Mouse (Mus musculus) layer of hippocampus, postnatal 10 days (tissue): ENCODE data around the gene Ten1. TPM values are rescaled to one million over a fixed set of nuclear protein-coding genes. Genes with fewer than 3 reads are reported as not detected.

Source experiments
- DNase-seq, 2 experiments: peaks; one replicate each; pipeline ENCODE4 v3.0.0; 2021; ENCODE audit warnings: low spot score in 2 of 2
- long read RNA-seq: library from polyadenylated mRNA; stranded (forward); transcript quantifications from one replicate; pipeline ENCODE4 v2.0.0, GENCODE M21; 2023
- total RNA-seq, 2 experiments: library from RNA; stranded (reverse); gene quantifications; 2 replicates each; pipeline ENCODE4 v1.2.3; 2021

The Ten1 gene
- 10 to 100 TPM; 39.0 to 46.2 TPM for total RNA-seq
- long read RNA-seq, transcript Ten1-201 (4 exons, 902 nt) = major isoform, 30 of 48 reads
- long read RNA-seq, partial matches to known transcripts = 8 of 48 reads
- long read RNA-seq, other reads (novel, unspliced or antisense) = 7 of 48 reads

- peak; percentile 97 to 98 for DNase-seq
These were observed at the start of gene Ten1, which contains the start of gene Acox1 for GRCm38 (mm10) chr11:116198639-116199531. Gene Ten1, plus strand, starts transcription at chr11:116198855. Gene Acox1, minus strand, starts transcription at chr11:116199045.

GRCm38 (mm10) chr11:116149341-116149740, 49.3 kb upstream of the Ten1 start:
- DNase-seq = no peak

GRCm38 (mm10) chr11:116150960-116151359, 47.7 kb upstream of the Ten1 start:
- no peak for DNase-seq

GRCm38 (mm10) chr11:116161312-116161711, 37.3 kb upstream of the Ten1 start:
- DNase-seq = no peak

GRCm38 (mm10) chr11:116162146-116162545, 36.5 kb upstream of the Ten1 start:
- peak in 1 of 2 experiments; percentile 35 for DNase-seq

GRCm38 (mm10) chr11:116163002-116163401, 35.7 kb upstream of the Ten1 start:
- DNase-seq = no peak

- DNase-seq = no peak
These were observed 31.4 kb upstream of the Ten1 start for GRCm38 (mm10) chr11:116167232-116167631.

GRCm38 (mm10) chr11:116167884-116168439, 30.7 kb upstream of the Ten1 start, which contains the start of gene Fbf1:
Gene Fbf1, minus strand, starts transcription at chr11:116168166.
- DNase-seq = peak; percentile 92 to 93

- no peak for DNase-seq
These were observed 29.4 kb upstream of the Ten1 start for GRCm38 (mm10) chr11:116169214-116169613.

GRCm38 (mm10) chr11:116170003-116170800, 28.5 kb upstream of the Ten1 start:
- no peak for DNase-seq

- no peak for DNase-seq
These were observed 26.7 kb upstream of the Ten1 start for GRCm38 (mm10) chr11:116171959-116172358.

GRCm38 (mm10) chr11:116174775-116175448, 23.7 kb upstream of the Ten1 start:
- no peak for DNase-seq

- no peak for DNase-seq
These were observed 22.6 kb upstream of the Ten1 start for GRCm38 (mm10) chr11:116176010-116176409.

- DNase-seq = no peak
These were observed 20.1 kb upstream of the Ten1 start for GRCm38 (mm10) chr11:116178411-116179121.

GRCm38 (mm10) chr11:116185836-116186235, 12.8 kb upstream of the Ten1 start:
- DNase-seq = no peak

- DNase-seq = no peak
These were observed 12.3 kb upstream of the Ten1 start for GRCm38 (mm10) chr11:116186360-116186759.

- DNase-seq = no peak
These were observed 11.3 kb upstream of the Ten1 start for GRCm38 (mm10) chr11:116187226-116187930.

GRCm38 (mm10) chr11:116194619-116195018, 4.0 kb upstream of the Ten1 start:
- no peak for DNase-seq

GRCm38 (mm10) chr11:116195252-116195651, 3.4 kb upstream of the Ten1 start:
- DNase-seq = no peak
